Mouse (Mus musculus) forebrain, embryonic 10.5 days (tissue): Measurements from ENCODE around the gene Adcy3. TPM values are rescaled to one million over a fixed set of nuclear protein-coding genes. Genes with fewer than 3 reads are reported as not detected.

Experiments used
- DNase-seq: peaks from one replicate; pipeline ENCODE4 v3.0.0-alpha.2; 2017; ENCODE audit warnings: low spot score; ENCODE audit errors: extremely low spot score
- H3K27ac ChIP-seq: fragments of 300-500 bp; sonication (generic); 2 replicates; pipeline ENCODE4 v1.5.1; 2016; ENCODE audit warnings: mild to moderate bottlenecking
- H3K27me3 ChIP-seq: fragments of 300-500 bp; sonication (generic); 2 replicates; pipeline ENCODE4 v1.6.1; 2016; ENCODE audit warnings: mild to moderate bottlenecking; ENCODE audit not compliant: poor library complexity, severe bottlenecking
- H3K36me3 ChIP-seq: fragments of 300-500 bp; sonication (generic); replicated peaks from 2 replicates; pipeline ENCODE4 v1.6.1; 2016; ENCODE audit warnings: mild to moderate bottlenecking, moderate library complexity
- H3K4me1 ChIP-seq: fragments of 300-500 bp; sonication (generic); 2 replicates; pipeline ENCODE4 v1.6.1; 2016
- H3K4me3 ChIP-seq: fragments of 300-500 bp; sonication (generic); 2 replicates; pipeline ENCODE4 v1.5.1; 2016; ENCODE audit warnings: mild to moderate bottlenecking, moderate library complexity
- H3K9me3 ChIP-seq: fragments of 300-500 bp; sonication (generic); 2 replicates; pipeline ENCODE4 v1.6.1; 2016; ENCODE audit warnings: mild to moderate bottlenecking, moderate library complexity
- WGBS: fragments of 180-500 bp; shearing (Covaris S2); methylation state at CpG from one replicate; pipeline ENCODE4 v1.1.7; 2016; 5-methylcytosine and 5-hydroxymethylcytosine counted together
- polyA plus RNA-seq: library from polyadenylated mRNA; unstranded; fragments of >200 nt; fragmentation: Nextera tagmentation; extraction: Ambion mirVana; gene quantifications from 2 replicates; pipeline ENCODE4 v1.2.1, GENCODE M21; 2016

The Adcy3 gene
- polyA plus RNA-seq, 1 experiment from 2014 or later, result 4.7 TPM

GRCm38 (mm10) chr12:4158868-4159632 is 26.1 kb downstream of the Adcy3 start:
- Histone ChIP-seq H3K9me3 (no peaks in the 10 kb centered on the region), H3K27me3 (no peaks in the 10 kb centered on the region), H3K36me3 (no peaks in the 10 kb centered on the region), H3K27ac (no peak overlapping the region), H3K4me3 (no peak overlapping the region), H3K4me1 (peaks cover 24% of the 10 kb centered on the region)
- DNase-seq, result no peak
- 85% methylated on average over 7 of the region's 7 CpGs for WGBS

- WGBS, result 70% methylated on average over 7 of the region's 7 CpGs
- Histone ChIP-seq H3K9me3 (no peaks in the 10 kb centered on the region), H3K4me1 (peaks cover 24% of the 10 kb centered on the region), H3K27me3 (no peaks in the 10 kb centered on the region), H3K4me3 (no peak overlapping the region), H3K27ac (no peak overlapping the region), H3K36me3 (no peaks in the 10 kb centered on the region)
- DNase-seq, result no peak
Observed at GRCm38 (mm10) chr12:4160322-4160721, 27.4 kb downstream of the Adcy3 start.

- 41% methylated on average over 2 of the region's 2 CpGs for WGBS
- Histone ChIP-seq H3K27ac (no peak overlapping the region), H3K9me3 (no peaks in the 10 kb centered on the region), H3K4me1 (peaks cover 24% of the 10 kb centered on the region), H3K27me3 (no peaks in the 10 kb centered on the region), H3K36me3 (no peaks in the 10 kb centered on the region), H3K4me3 (no peak overlapping the region)
- no peak for DNase-seq
Observed at GRCm38 (mm10) chr12:4162886-4163285, 30.0 kb downstream of the Adcy3 start.

GRCm38 (mm10) chr12:4166970-4167369 is 34.1 kb downstream of the Adcy3 start:
- no peaks in the 10 kb centered on the region for H3K36me3 ChIP-seq
- H3K4me3 ChIP-seq, result no peak overlapping the region
- H3K9me3 ChIP-seq, result no peaks in the 10 kb centered on the region
- 73% methylated on average over 3 of the region's 3 CpGs for WGBS
- H3K27me3 ChIP-seq, result no peaks in the 10 kb centered on the region
- no peak for DNase-seq
- no peak overlapping the region for H3K27ac ChIP-seq
- peaks cover 9% of the 10 kb centered on the region for H3K4me1 ChIP-seq

GRCm38 (mm10) chr12:4169058-4169457 is 36.2 kb downstream of the Adcy3 start:
- Histone ChIP-seq H3K4me3 (no peak overlapping the region), H3K27me3 (no peaks in the 10 kb centered on the region), H3K9me3 (no peaks in the 10 kb centered on the region), H3K36me3 (no peaks in the 10 kb centered on the region), H3K27ac (no peak overlapping the region), H3K4me1 (no peaks in the 10 kb centered on the region)
- DNase-seq, result no peak
- WGBS, result 96% methylated on average over 1 of the region's 1 CpGs

GRCm38 (mm10) chr12:4169622-4170021 is 36.7 kb downstream of the Adcy3 start:
- Histone ChIP-seq H3K4me3 (no peak overlapping the region), H3K27ac (no peak overlapping the region), H3K9me3 (no peaks in the 10 kb centered on the region), H3K36me3 (no peaks in the 10 kb centered on the region), H3K27me3 (no peaks in the 10 kb centered on the region), H3K4me1 (no peaks in the 10 kb centered on the region)
- DNase-seq, result no peak
- WGBS, result 89% methylated on average over 5 of the region's 5 CpGs

- no peaks in the 10 kb centered on the region for H3K27me3 ChIP-seq
- no peak overlapping the region for H3K4me3 ChIP-seq
- no peak for DNase-seq
- WGBS, result 94% methylated on average over 15 of the region's 15 CpGs
- H3K9me3 ChIP-seq, result no peaks in the 10 kb centered on the region
- no peak overlapping the region for H3K27ac ChIP-seq
- H3K36me3 ChIP-seq, result no peaks in the 10 kb centered on the region
- peaks cover 5% of the 10 kb centered on the region for H3K4me1 ChIP-seq
Observed at GRCm38 (mm10) chr12:4173108-4173790, 40.3 kb downstream of the Adcy3 start.

- Histone ChIP-seq H3K27ac (peak overlapping the region; percentile 1; the same call in 1 of the 2 replicates), H3K4me3 (no peak overlapping the region), H3K4me1 (peaks cover 22% of the 10 kb centered on the region), H3K36me3 (no peaks in the 10 kb centered on the region), H3K27me3 (no peaks in the 10 kb centered on the region), H3K9me3 (no peaks in the 10 kb centered on the region)
- WGBS, result 50% methylated on average over 5 of the region's 5 CpGs
- no peak for DNase-seq
Observed at GRCm38 (mm10) chr12:4178839-4179238, 45.9 kb downstream of the Adcy3 start.

GRCm38 (mm10) chr12:4179671-4180233 is 46.8 kb downstream of the Adcy3 start:
- no peak overlapping the region for H3K27ac ChIP-seq
- DNase-seq, result no peak
- 86% methylated on average over 6 of the region's 6 CpGs for WGBS
- peaks cover 22% of the 10 kb centered on the region for H3K4me1 ChIP-seq
- H3K36me3 ChIP-seq, result no peaks in the 10 kb centered on the region
- no peaks in the 10 kb centered on the region for H3K9me3 ChIP-seq
- no peak overlapping the region for H3K4me3 ChIP-seq
- H3K27me3 ChIP-seq, result no peaks in the 10 kb centered on the region

GRCm38 (mm10) chr12:4180507-4180906 is 47.6 kb downstream of the Adcy3 start:
- Histone ChIP-seq H3K9me3 (no peaks in the 10 kb centered on the region), H3K36me3 (no peaks in the 10 kb centered on the region), H3K27me3 (no peaks in the 10 kb centered on the region), H3K4me1 (peaks cover 22% of the 10 kb centered on the region), H3K27ac (no peak overlapping the region), H3K4me3 (no peak overlapping the region)
- DNase-seq, result no peak
- WGBS, result 60% methylated on average over 3 of the region's 3 CpGs

GRCm38 (mm10) chr12:4184648-4185047 is 51.7 kb downstream of the Adcy3 start:
- WGBS, result 68% methylated on average over 2 of the region's 2 CpGs
- Histone ChIP-seq H3K27me3 (no peaks in the 10 kb centered on the region), H3K9me3 (no peaks in the 10 kb centered on the region), H3K36me3 (no peaks in the 10 kb centered on the region), H3K27ac (no peak overlapping the region), H3K4me3 (no peak overlapping the region), H3K4me1 (peaks cover 24% of the 10 kb centered on the region)
- no peak for DNase-seq

GRCm38 (mm10) chr12:4188171-4189059 is 55.5 kb downstream of the Adcy3 start:
- Histone ChIP-seq H3K9me3 (no peaks in the 10 kb centered on the region), H3K4me3 (no peak overlapping the region), H3K27me3 (no peaks in the 10 kb centered on the region), H3K36me3 (no peaks in the 10 kb centered on the region), H3K27ac (peak overlapping the region; percentile 81), H3K4me1 (peaks cover 41% of the 10 kb centered on the region)
- peak; percentile 58 for DNase-seq
- WGBS, result 31% methylated on average over 14 of the region's 14 CpGs
